In genomic region chr5:106833025-106833424, GRCm38 (mm10) we compare ENCODE assay signal across 28 mouse cellular contexts.
DNase-seq lines count a peak whose midpoint lies in the region; ATAC-seq and TF ChIP-seq lines count a peak whose summit lies in the region.
"Had no signal": no experiment of that assay in that cellular context is flagged by ENCODE, and none has a peak within 500 bp of the region (broad histone marks: within the 10 kb centered on the region; RNA-seq: fewer than 3 reads in every experiment).

No protein-coding gene starts in this region.

- intact Hi-C loops in heart, adult 2 months (cut with DNase I): no loop called here
- intact Hi-C loops in gastrocnemius, postnatal 14 days (cut with DNase I; ENCODE audit: low total_unique reads): no loop called here

- no peak for TF ChIP-seq POLR2A in heart, adult 2 months (IDR thresholded peaks at IDR 0.05; ENCODE audit: insufficient read depth, low read depth, low read length)

- peak overlapping the region; percentile 54 for H3K4me2 ChIP-seq in heart, embryonic 13.5 days
- H3K4me2 ChIP-seq in neural tube, embryonic 15.5 days: no peak overlapping the region
- H3K4me2 ChIP-seq in embryonic facial prominence, embryonic 11.5 days (ENCODE audit: low read depth, low read length): no peak overlapping the region
- no peak overlapping the region for H3K4me2 ChIP-seq in neural tube, embryonic 11.5 days (ENCODE audit: low read depth)
- no peak overlapping the region for H3K4me2 ChIP-seq in hindbrain, embryonic 16.5 days (ENCODE audit: low read length)
- H3K4me2 ChIP-seq: embryonic facial prominence, embryonic 12.5 days; forebrain, embryonic 13.5 days; hindbrain, embryonic 15.5 days; intestine, embryonic 15.5 days; liver, embryonic 13.5 days; lung, embryonic 14.5 days had no signal

- H3K79me2 ChIP-seq in heart, adult 2 months (replicated peaks; ENCODE audit: control insufficient read depth, insufficient read depth, low read length): no peaks in the 10 kb centered on the region

- H3K27ac ChIP-seq in heart, embryonic 13.5 days (replicated peaks): no peak overlapping the region
- H3K27ac ChIP-seq in heart, adult 2 months: no peak overlapping the region
- no peak overlapping the region for H3K27ac ChIP-seq in neural tube, embryonic 15.5 days (replicated peaks)
- H3K27ac ChIP-seq in embryonic facial prominence, embryonic 11.5 days (replicated peaks; ENCODE audit: low read depth, low read length): no peak overlapping the region
- no peak overlapping the region for H3K27ac ChIP-seq in neural tube, embryonic 11.5 days (ENCODE audit: low read depth, low read length)
- no peak overlapping the region for H3K27ac ChIP-seq in hindbrain, embryonic 16.5 days (ENCODE audit: low read depth, low read length)
- H3K27ac ChIP-seq: embryonic facial prominence, embryonic 12.5 days; forebrain, embryonic 13.5 days; hindbrain, embryonic 15.5 days; intestine, embryonic 15.5 days; liver, embryonic 13.5 days had no signal

- H3K27me3 ChIP-seq in heart, embryonic 13.5 days (replicated peaks): no peaks in the 10 kb centered on the region
- H3K27me3 ChIP-seq in heart, adult 2 months (ENCODE audit: control insufficient read depth, insufficient read depth, low read length): no peaks in the 10 kb centered on the region; the same call in 1 of the 2 replicates
- H3K27me3 ChIP-seq in neural tube, embryonic 15.5 days (replicated peaks): no peaks in the 10 kb centered on the region
- no peaks in the 10 kb centered on the region for H3K27me3 ChIP-seq in embryonic facial prominence, embryonic 11.5 days (ENCODE audit: control insufficient read depth, insufficient read depth, low read length)
- H3K27me3 ChIP-seq in neural tube, embryonic 11.5 days (ENCODE audit: control insufficient read depth, insufficient read depth, low read length): no peaks in the 10 kb centered on the region
- H3K27me3 ChIP-seq in hindbrain, embryonic 16.5 days (replicated peaks; ENCODE audit: control insufficient read depth, insufficient read depth, low read length): no peaks in the 10 kb centered on the region
- H3K27me3 ChIP-seq: CH12.LX; embryonic facial prominence, embryonic 12.5 days; forebrain, embryonic 13.5 days; hindbrain, embryonic 15.5 days; intestine, embryonic 15.5 days; liver, embryonic 13.5 days had no signal

- no peaks in the 10 kb centered on the region for H3K9me3 ChIP-seq in heart, embryonic 13.5 days
- no peaks in the 10 kb centered on the region for H3K9me3 ChIP-seq in neural tube, embryonic 15.5 days (replicated peaks)
- no peaks in the 10 kb centered on the region for H3K9me3 ChIP-seq in embryonic facial prominence, embryonic 11.5 days (replicated peaks; ENCODE audit: control insufficient read depth, low read length)
- H3K9me3 ChIP-seq in neural tube, embryonic 11.5 days (ENCODE audit: control insufficient read depth, low read length): no peaks in the 10 kb centered on the region
- no peaks in the 10 kb centered on the region for H3K9me3 ChIP-seq in hindbrain, embryonic 16.5 days (ENCODE audit: control insufficient read depth, low read length)
- H3K9me3 ChIP-seq: embryonic facial prominence, embryonic 12.5 days; forebrain, embryonic 13.5 days; G1E; hindbrain, embryonic 15.5 days; intestine, embryonic 15.5 days; liver, embryonic 13.5 days had no signal

- DNase-seq in heart, adult 2 months: no peak
- peak; percentile 41 for DNase-seq in neural tube, embryonic 10.5 days (ENCODE audit: extremely low spot score, low spot score)
- peak; percentile 19 for DNase-seq in embryonic facial prominence, embryonic 11.5 days (ENCODE audit: low spot score)
- DNase-seq in neural tube, embryonic 11.5 days (ENCODE audit: low spot score): peak; percentile 35
- DNase-seq in gastrocnemius, postnatal 14 days: no peak
- DNase-seq: adrenal gland, adult 8-10 months; B cell, adult 2 months; cerebellum, adult 2 months; cerebellum, postnatal 25 days; kidney, adult 9 months; kidney, postnatal 14 days; liver, embryonic 13.5 days; lung, embryonic 14.5 days; midbrain, embryonic 14.5 days; right cerebral cortex, adult 18-20 months; right cerebral cortex, postnatal 4 days; thymus, postnatal 14 days had no signal

- H3K4me1 ChIP-seq in heart, embryonic 13.5 days: peaks cover 11% of the 10 kb centered on the region
- H3K4me1 ChIP-seq in heart, adult 2 months (ENCODE audit: control insufficient read depth, insufficient read depth, low read length): no peaks in the 10 kb centered on the region
- no peaks in the 10 kb centered on the region for H3K4me1 ChIP-seq in neural tube, embryonic 15.5 days
- H3K4me1 ChIP-seq in embryonic facial prominence, embryonic 11.5 days (ENCODE audit: control insufficient read depth, insufficient read depth, low read length): no peaks in the 10 kb centered on the region
- peaks cover 3% of the 10 kb centered on the region; the same call in 1 of the 2 replicates for H3K4me1 ChIP-seq in neural tube, embryonic 11.5 days (ENCODE audit: control insufficient read depth, insufficient read depth, low read length)
- H3K4me1 ChIP-seq in hindbrain, embryonic 16.5 days (ENCODE audit: control insufficient read depth, insufficient read depth, low read depth, low read length): no peaks in the 10 kb centered on the region
- H3K4me1 ChIP-seq: forebrain, embryonic 13.5 days; intestine, embryonic 15.5 days; liver, embryonic 13.5 days had no signal

- H3K36me3 ChIP-seq in heart, embryonic 13.5 days: no peaks in the 10 kb centered on the region
- H3K36me3 ChIP-seq in heart, adult 2 months (ENCODE audit: control insufficient read depth, insufficient read depth, low read length): no peaks in the 10 kb centered on the region
- no peaks in the 10 kb centered on the region for H3K36me3 ChIP-seq in neural tube, embryonic 15.5 days
- no peaks in the 10 kb centered on the region for H3K36me3 ChIP-seq in embryonic facial prominence, embryonic 11.5 days (replicated peaks; ENCODE audit: control insufficient read depth, insufficient read depth, low read depth, low read length)
- H3K36me3 ChIP-seq in neural tube, embryonic 11.5 days (ENCODE audit: control insufficient read depth, insufficient read depth, low read length): no peaks in the 10 kb centered on the region
- H3K36me3 ChIP-seq in hindbrain, embryonic 16.5 days (ENCODE audit: control insufficient read depth, insufficient read depth, low read length): no peaks in the 10 kb centered on the region
- H3K36me3 ChIP-seq: embryonic facial prominence, embryonic 12.5 days; G1E; hindbrain, embryonic 15.5 days; intestine, embryonic 15.5 days; liver, embryonic 13.5 days had no signal

- 16% methylated on average over 7 of the region's 7 CpGs for WGBS in heart, embryonic 13.5 days
- 28% methylated on average over 7 of the region's 7 CpGs for WGBS in heart, adult 2 months
- WGBS in neural tube, embryonic 15.5 days: 9% methylated on average over 7 of the region's 7 CpGs
- WGBS in embryonic facial prominence, embryonic 11.5 days: 18% methylated on average over 7 of the region's 7 CpGs
- 3% methylated on average over 7 of the region's 7 CpGs for WGBS in neural tube, embryonic 11.5 days
- WGBS in hindbrain, embryonic 16.5 days: 17% methylated on average over 7 of the region's 7 CpGs

- no peak for TF ChIP-seq CTCF in heart, adult 2 months (IDR thresholded peaks at IDR 0.05)

- 0 out of 2 replicates have a peak overlapping the region, but pooled peaks have one; percentile 4 for H3K4me3 ChIP-seq in heart, embryonic 13.5 days
- H3K4me3 ChIP-seq in heart, adult 2 months: no peak overlapping the region
- no peak overlapping the region for H3K4me3 ChIP-seq in neural tube, embryonic 15.5 days (replicated peaks)
- no peak overlapping the region for H3K4me3 ChIP-seq in embryonic facial prominence, embryonic 11.5 days (ENCODE audit: low read depth, low read length)
- H3K4me3 ChIP-seq in neural tube, embryonic 11.5 days (ENCODE audit: low read depth, low read length): no peak overlapping the region
- H3K4me3 ChIP-seq in hindbrain, embryonic 16.5 days (ENCODE audit: low read length): no peak overlapping the region
- H3K4me3 ChIP-seq: embryonic facial prominence, embryonic 12.5 days; erythroblast, embryonic 14.5 days; forebrain, embryonic 13.5 days; hindbrain, embryonic 15.5 days; intestine, embryonic 15.5 days; liver, embryonic 13.5 days had no signal

- no peak; the same call in 1 of the 2 replicates for ATAC-seq in heart, embryonic 13.5 days (ENCODE audit: extremely low read depth, insufficient number of reproducible peaks, low FRiP score, low TSS enrichment)
- no peak; the same call in 1 of the 2 replicates for ATAC-seq in neural tube, embryonic 15.5 days (ENCODE audit: low FRiP score)
- no peak for ATAC-seq in embryonic facial prominence, embryonic 11.5 days (replicated peaks; ENCODE audit: insufficient number of reproducible peaks, low FRiP score, low TSS enrichment, low read depth)
- ATAC-seq in neural tube, embryonic 11.5 days (ENCODE audit: insufficient read depth, low FRiP score, low TSS enrichment): no peak
- ATAC-seq in hindbrain, embryonic 16.5 days: no peak
- ATAC-seq: activated CD4-positive, CD25-positive, alpha-beta regulatory T cell, adult 4 months; forebrain, embryonic 13.5 days; intestine, embryonic 15.5 days had no signal

- H3K9ac ChIP-seq in heart, embryonic 13.5 days: peak overlapping the region; percentile 40; the same call in 1 of the 2 replicates
- no peak overlapping the region for H3K9ac ChIP-seq in heart, adult 2 months (ENCODE audit: low read depth, low read length)
- no peak overlapping the region for H3K9ac ChIP-seq in neural tube, embryonic 15.5 days (replicated peaks)
- no peak overlapping the region for H3K9ac ChIP-seq in embryonic facial prominence, embryonic 11.5 days (replicated peaks; ENCODE audit: low read length)
- H3K9ac ChIP-seq in neural tube, embryonic 11.5 days (ENCODE audit: low read length): no peak overlapping the region
- H3K9ac ChIP-seq in hindbrain, embryonic 16.5 days (ENCODE audit: low read depth, low read length): no peak overlapping the region
- H3K9ac ChIP-seq: embryonic facial prominence, embryonic 12.5 days; forebrain, embryonic 13.5 days; hindbrain, embryonic 15.5 days; intestine, embryonic 15.5 days; liver, embryonic 13.5 days; lung, embryonic 14.5 days had no signal

- no peak for TF ChIP-seq EP300 in heart, adult 2 months (IDR thresholded peaks at IDR 0.05; ENCODE audit: insufficient read depth, low read depth, low read length)

Comparison
In these comparisons a context has a peak if more than half of its experiments do, and no peak if none do; other contexts are left out.
1. DNase-seq: peak in neural tube, embryonic 10.5 days (single experiment), embryonic facial prominence, embryonic 11.5 days (single experiment) and neural tube, embryonic 11.5 days (single experiment); none in heart, adult 2 months (0 of 2) and gastrocnemius, postnatal 14 days (single experiment).